Mouse (Mus musculus) T-helper 2 cell (primary cell): Measurements from ENCODE around the gene Atf2.

Source experiments
- in situ Hi-C: fragments of 300-600 bp; cut with MboI, MseI; formaldehyde crosslinking; loops from one replicate; pipeline ENCODE4 v1.15.1; 2025; ENCODE audit warnings: high pct_unique_total_duplicates

Atf2 gene

DNA sequence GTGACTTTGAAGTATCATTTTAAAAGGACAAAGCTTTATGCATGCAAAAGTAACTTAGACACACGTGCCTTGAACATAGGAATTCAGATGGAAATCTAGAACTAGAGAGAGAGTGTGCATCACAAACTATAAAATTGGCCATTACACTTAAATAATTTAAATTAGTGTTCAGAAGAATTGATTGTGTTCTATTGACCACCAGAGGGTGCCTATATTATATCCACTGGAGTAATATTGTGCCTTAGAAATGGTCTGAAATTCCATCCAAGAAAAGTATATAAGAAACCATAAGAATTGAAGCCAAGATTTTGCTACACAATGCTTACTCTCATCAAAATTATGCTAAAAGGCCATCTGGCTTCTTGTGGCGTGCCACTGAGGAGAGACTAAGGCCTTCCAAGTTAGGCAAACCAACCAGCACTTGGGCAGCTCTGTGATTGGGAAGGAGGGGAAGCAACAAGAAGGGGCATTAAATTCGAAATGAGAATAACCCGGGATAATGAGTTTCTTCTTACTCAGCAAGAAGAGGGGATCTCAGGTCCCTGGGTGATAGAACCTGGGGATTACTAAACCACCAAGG is 113.3 kb downstream of the Atf2 start:
- in situ Hi-C loops: no loop called here

- in situ Hi-C loops: no loop called here
These were observed 115.5 kb downstream of the Atf2 start for GRCm38 (mm10) chr2:73776936-73777335.

- in situ Hi-C loops: no loop called here
These were observed 116.6 kb downstream of the Atf2 start for GRCm38 (mm10) chr2:73775683-73776310.

GRCm38 (mm10) chr2:73774786-73775682 is 117.4 kb downstream of the Atf2 start, which contains the start of gene Chn1:
Gene Chn1, minus strand, starts transcription at chr2:73775346.
- in situ Hi-C loops: no loop called here

- in situ Hi-C loops: no loop called here
These were observed 119.5 kb downstream of the Atf2 start for GRCm38 (mm10) chr2:73772945-73773344.

DNA sequence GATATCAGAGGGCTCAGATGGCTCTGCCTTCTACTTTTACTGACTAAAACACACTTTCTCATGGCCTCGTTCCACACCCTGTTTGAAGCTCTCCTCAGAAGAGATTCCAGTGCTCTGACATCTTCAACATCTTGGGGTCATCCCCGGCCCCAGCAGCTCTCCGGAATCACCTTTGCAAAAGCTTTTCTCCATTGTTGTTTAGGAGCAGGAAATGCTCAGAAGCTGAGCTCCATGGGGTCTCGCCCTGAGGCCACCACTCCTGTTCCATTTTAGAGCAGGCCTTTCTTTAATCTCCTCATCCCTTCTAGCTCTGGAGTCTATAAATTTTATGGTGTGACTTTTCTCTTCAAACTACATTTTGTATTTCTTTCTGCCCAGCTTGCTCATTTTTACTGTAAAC is 123.8 kb downstream of the Atf2 start:
- in situ Hi-C loops: no loop called here
